Mouse (Mus musculus) skeletal muscle tissue, adult 2 months (tissue): Measurements from ENCODE around the gene Iqcd.

Experiments
- DNase-seq: peaks from one replicate; pipeline ENCODE4 v3.0.0-alpha.2; 2012; ENCODE audit warnings: low read depth, low spot score

Iqcd gene

GRCm38 (mm10) chr5:120588569-120589094 lies at the start of gene Iqcd, which contains the start of gene Tpcn1:
Iqcd (plus strand) TSS chr5:120589016.
Tpcn1 (minus strand) TSS chr5:120588673.
- DNase-seq: peak; percentile 99

GRCm38 (mm10) chr5:120548236-120548850 lies 40.5 kb upstream of the Iqcd start:
- no peak for DNase-seq

GRCm38 (mm10) chr5:120550137-120550536 lies 38.7 kb upstream of the Iqcd start:
- DNase-seq: no peak

- no peak for DNase-seq
Observed at GRCm38 (mm10) chr5:120550673-120551072, 38.1 kb upstream of the Iqcd start.

- no peak for DNase-seq
Observed at GRCm38 (mm10) chr5:120555871-120556270, 32.9 kb upstream of the Iqcd start.

GRCm38 (mm10) chr5:120558041-120558440 lies 30.8 kb upstream of the Iqcd start:
- no peak for DNase-seq

GRCm38 (mm10) chr5:120558762-120559161 lies 30.1 kb upstream of the Iqcd start:
- DNase-seq: no peak

GRCm38 (mm10) chr5:120560129-120560615 lies 28.6 kb upstream of the Iqcd start:
- DNase-seq: no peak

GRCm38 (mm10) chr5:120560616-120561311 lies 28.1 kb upstream of the Iqcd start:
- peak; percentile 95 for DNase-seq

- peak; percentile 94 for DNase-seq
Observed at GRCm38 (mm10) chr5:120562956-120563913, 25.6 kb upstream of the Iqcd start.

GRCm38 (mm10) chr5:120563914-120564311 lies 24.9 kb upstream of the Iqcd start:
- no peak for DNase-seq

- no peak for DNase-seq
Observed at GRCm38 (mm10) chr5:120565171-120565905, 23.5 kb upstream of the Iqcd start.

- no peak for DNase-seq
Observed at GRCm38 (mm10) chr5:120566101-120566500, 22.7 kb upstream of the Iqcd start.

GRCm38 (mm10) chr5:120566681-120567252 lies 22.0 kb upstream of the Iqcd start:
- DNase-seq: no peak

- DNase-seq: peak; percentile 80
Observed at GRCm38 (mm10) chr5:120567253-120567701, 21.5 kb upstream of the Iqcd start.

GRCm38 (mm10) chr5:120567761-120568211 lies 21.0 kb upstream of the Iqcd start:
- DNase-seq: no peak

- no peak for DNase-seq
Observed at GRCm38 (mm10) chr5:120568336-120568768, 20.5 kb upstream of the Iqcd start.

- no peak for DNase-seq
Observed at GRCm38 (mm10) chr5:120568964-120569363, 19.9 kb upstream of the Iqcd start.

- no peak for DNase-seq
Observed at GRCm38 (mm10) chr5:120569791-120570190, 19.0 kb upstream of the Iqcd start.

- no peak for DNase-seq
Observed at GRCm38 (mm10) chr5:120570289-120570897, 18.4 kb upstream of the Iqcd start.
